Mouse (Mus musculus): ENCODE data around the gene Atp6v1e1.
"Not testable (repeated sequence)": the region's sequence is repeated elsewhere in the genome, so short reads cannot be mapped to it uniquely, and the experiment has no call there.

Gene Atp6v1e1

GRCm38 (mm10) chr6:120819294-120819693 is 3.3 kb downstream of the Atp6v1e1 start:
- DNase-seq = no peak

DNA sequence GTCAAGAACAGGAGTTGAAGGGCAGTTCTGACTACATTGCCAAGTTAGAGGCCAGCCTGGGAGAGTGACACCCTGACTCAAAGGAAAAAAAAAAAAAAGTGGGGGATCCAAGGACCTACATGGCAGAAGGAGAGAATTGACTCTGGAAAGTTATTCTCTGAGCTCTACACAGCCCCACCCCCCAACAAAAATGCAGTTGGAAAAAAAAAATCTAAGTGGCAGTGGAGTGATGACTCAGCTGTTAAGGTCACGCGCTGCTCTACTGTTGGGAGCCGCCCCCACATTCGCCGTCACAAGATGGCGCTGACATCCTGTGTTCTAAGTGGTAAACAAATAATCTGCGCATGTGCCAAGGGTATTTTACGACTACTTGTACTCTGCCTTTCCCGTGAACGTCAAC is 10.6 kb downstream of the Atp6v1e1 start:
- not testable (repeated sequence) for DNase-seq

GRCm38 (mm10) chr6:120807738-120808081 is 14.9 kb downstream of the Atp6v1e1 start:
- DNase-seq = no peak

DNA sequence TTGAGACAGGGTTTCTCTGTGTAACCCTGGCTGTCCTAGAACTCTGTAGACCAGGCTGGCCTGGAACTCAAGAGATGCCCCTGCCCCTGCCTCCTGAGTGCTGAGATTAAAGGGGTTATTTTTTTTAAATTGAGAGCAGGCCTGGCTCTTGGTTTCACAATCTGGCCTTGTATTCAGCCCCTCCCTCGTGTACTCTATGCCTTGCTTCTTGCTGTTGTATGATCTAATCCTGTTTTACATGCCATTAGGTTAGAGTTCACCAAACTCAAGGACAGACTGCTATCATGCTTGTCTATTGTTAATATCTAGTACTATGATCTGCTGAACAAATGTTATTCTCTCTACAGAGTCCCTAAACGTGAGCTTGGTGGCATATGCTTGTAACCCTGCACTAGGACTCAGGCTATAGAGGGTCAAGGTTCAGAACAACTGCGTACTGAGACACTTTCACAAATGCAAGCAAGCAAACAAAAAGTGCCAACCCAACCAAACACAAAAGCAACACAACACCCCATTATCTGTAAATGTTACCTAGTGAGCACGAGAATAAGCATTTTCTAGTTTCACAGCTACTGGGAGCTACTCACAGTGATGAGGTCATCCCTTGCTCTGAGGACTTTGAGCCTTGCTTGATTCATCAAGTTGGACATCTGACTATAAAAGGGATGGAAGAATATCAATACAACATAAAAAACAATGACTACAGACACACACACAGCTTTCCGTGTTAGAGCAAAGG is 15.4 kb downstream of the Atp6v1e1 start:
- no peak for DNase-seq

DNA sequence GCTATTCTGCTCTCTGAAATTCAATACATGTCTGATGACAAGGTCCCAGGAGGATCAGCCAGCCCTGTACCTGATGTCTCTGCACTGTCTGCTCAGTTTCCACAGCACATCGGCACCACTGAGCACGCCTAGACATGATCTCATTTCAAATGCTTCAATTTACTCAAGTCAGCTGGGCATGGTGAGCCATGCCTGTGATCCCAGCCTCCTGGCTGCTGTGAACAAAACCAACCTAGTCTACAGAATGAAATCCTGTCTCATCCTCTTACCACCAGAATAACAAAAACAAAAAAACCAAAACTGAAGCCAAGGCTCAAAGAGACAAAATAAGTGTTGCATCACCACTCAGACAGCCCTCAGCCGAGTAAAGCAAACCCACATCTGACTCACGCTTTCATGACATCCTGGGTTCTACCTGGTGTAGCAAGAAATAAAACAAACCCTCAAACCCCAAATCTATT is 23.0 kb downstream of the Atp6v1e1 start:
- DNase-seq = no peak

DNA sequence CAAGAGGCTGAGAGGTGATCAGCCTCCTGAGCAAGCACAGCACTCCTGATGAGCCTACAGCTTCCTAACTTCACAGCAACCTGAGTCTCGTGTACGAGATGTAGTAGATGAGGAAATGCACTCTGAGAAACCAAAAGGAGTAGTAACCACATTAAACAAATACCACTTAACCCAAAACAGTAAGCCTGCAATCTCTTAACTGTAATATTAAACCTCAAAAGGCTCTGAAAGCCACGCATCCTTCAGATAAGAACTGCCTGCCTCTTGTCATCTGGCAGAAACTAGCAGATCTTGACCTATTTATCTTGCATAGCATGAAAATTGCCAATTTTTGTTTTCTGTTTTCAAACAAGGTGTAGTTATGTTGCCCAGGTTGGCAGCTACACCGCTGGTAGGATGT is 23.7 kb downstream of the Atp6v1e1 start:
- DNase-seq = no peak

- no peak for DNase-seq
Observed at GRCm38 (mm10) chr6:120798019-120798418, 24.6 kb downstream of the Atp6v1e1 start.

- DNase-seq = no peak
Observed at GRCm38 (mm10) chr6:120796111-120796510, 26.5 kb downstream of the Atp6v1e1 start.

GRCm38 (mm10) chr6:120795422-120796086 is 27.0 kb downstream of the Atp6v1e1 start:
- DNase-seq = no peak

- peak; percentile 8 for DNase-seq
Observed at GRCm38 (mm10) chr6:120792947-120793346, 29.6 kb downstream of the Atp6v1e1 start.

DNA sequence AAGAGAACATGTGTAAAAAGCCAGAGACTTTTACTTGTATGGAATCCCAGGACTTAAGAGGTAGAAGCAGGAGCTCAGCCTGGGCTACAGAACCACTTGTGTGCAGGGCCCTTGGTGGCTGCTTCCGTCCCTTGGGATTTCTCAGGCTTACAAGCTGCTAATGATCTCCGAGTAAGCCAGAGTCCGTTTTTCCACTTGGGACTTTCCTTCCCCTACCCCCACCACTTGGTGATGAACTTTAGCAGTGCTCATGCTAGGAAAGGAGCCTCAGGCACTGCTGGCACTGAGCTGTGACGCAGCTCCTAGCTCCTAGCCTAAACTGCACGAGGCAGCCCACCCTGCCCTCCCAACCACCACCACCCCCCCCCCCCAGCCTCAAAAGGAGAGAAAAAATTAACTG is 31.9 kb downstream of the Atp6v1e1 start:
- no peak for DNase-seq

- no peak for DNase-seq
Observed at GRCm38 (mm10) chr6:120790153-120790552, 32.4 kb downstream of the Atp6v1e1 start.

GRCm38 (mm10) chr6:120788904-120789303 is 33.7 kb downstream of the Atp6v1e1 start:
- peak; percentile 32 for DNase-seq

DNA sequence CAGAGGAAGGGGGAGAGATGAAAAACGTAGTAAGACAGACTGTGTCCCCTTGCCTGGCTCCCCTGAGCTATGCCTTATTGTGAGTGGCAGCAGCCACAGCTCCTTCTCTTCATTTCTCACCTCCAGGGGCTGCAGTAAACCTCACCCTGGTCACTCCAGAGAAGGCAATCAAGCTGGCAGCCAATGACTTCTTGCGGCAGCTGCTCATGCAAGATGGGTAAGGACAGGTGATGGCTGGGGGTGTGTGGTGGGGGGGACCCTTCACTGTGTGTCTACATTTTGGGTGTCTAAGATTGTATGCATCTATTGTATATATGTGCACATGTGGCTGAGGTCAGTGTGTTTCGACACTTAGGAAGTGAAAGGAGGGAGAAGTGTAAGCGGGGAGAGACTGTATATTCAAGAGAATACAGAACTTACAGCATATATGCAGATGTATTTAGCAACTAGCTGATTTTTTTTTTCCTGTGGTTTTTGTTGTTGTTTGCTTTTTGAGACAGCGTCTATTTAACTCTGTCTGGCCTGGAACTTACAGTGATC is 34.5 kb downstream of the Atp6v1e1 start:
- DNase-seq = no peak

GRCm38 (mm10) chr6:120784351-120784750 is 38.2 kb downstream of the Atp6v1e1 start:
- DNase-seq = no peak

DNA sequence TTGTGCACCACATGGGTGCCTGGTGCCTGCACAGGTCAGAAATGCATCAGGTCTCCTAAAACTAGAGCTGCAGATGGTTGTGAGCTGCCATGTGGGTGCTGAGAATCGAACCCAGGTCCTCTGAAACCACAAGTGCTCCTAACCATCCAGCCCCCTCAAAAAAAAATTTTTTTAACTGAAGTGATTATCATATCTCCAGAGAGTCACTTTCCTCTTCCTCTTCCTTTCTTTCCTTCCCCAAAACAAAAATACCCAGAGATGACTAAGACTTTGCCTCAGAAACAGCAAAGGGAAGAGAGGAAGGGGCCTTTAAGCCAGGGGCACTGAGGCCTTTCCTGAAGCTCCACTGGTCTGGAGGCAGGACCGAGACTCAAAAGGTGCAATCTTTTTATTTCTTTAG is 39.6 kb downstream of the Atp6v1e1 start:
- no peak for DNase-seq

DNA sequence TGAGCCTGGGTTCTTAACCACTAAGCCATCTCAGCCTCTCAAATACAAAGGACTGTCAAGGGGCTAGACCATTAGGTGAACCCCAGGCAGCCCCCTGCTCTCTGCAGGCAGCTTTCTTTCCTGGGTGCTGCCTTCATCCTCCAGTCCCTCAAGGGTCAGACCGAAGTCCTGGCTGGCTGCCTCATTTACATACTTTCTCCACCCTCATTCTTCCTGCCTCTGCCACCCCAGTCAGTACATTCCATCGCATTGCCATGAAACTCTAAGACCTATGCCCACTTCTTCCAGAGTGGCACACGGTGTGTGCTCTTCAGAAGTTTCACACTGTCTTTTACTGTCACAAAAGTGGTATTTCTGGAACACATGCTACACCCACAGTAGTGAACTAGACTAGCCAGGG is 44.4 kb downstream of the Atp6v1e1 start:
- peak; percentile 9 for DNase-seq

DNA sequence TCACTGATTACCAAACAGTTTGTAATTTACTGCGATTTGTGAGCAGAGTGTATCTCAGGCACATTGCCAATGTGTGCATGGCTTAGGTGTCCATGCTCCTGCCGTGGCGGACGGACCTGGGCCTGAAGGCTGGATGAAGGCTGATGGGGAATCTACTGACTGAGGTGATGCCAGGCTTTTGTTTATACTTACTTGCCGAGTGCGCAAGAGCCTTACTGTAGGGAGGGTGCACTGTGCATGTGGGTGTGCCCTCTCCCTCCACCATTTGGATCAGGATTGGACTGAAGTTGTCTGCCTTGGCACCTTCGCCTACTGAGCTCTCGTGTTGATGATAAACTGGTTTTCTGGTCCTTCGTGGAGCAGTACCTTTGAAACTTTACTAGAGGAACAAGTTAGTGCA is 45.1 kb downstream of the Atp6v1e1 start:
- DNase-seq = no peak

GRCm38 (mm10) chr6:120776286-120776685 is 46.3 kb downstream of the Atp6v1e1 start:
- DNase-seq = no peak

- no peak for DNase-seq
Observed at GRCm38 (mm10) chr6:120773763-120774162, 48.8 kb downstream of the Atp6v1e1 start.

DNA sequence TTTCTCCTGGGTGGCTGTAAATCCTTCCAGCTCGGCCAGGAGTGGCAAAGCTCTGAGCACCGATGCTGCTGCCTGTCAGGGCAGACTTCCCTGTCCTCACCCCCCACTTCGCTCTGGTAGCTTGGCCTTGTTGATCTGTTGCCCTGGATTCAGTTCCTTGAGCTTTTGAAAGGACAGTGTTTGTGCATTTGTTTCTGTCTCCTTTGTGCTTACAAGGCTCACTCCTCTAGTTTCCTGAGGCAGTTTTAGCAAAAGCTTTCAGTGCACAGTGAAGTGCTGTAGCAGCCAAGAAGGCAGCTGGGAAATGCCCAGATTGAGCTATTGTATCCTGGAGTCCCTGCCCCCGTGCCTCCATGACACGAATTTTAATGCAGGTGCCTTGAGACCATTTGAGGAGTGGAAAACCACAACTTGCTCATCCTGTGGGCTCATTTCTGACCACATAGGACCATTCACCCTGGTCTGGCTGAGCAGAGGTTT is 49.4 kb downstream of the Atp6v1e1 start, which contains the start of gene Slc25a18:
Gene Slc25a18, plus strand, starts transcription at position 430 of the 480 bp plus-strand sequence.
- peak; percentile 12 for DNase-seq

DNA sequence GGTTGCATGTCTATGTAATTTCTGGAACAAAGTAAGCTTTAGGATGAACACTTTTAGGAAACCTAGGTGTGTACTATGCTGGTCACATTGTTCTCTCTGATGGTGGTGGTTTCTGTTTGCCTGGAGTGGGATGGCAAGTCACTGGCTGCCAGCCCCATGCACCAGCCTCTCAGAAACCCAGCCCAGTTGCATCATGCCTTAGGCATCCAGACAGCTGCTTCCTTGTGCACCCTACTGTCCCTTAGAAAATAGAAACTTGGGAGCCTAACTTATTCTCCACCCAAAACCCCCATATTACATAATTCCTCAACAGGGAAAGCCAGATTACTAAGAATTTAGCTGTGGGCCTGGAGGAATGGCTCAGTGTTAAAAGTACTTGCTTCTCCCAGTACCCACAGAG is 50.6 kb downstream of the Atp6v1e1 start:
- DNase-seq = peak; percentile 65

GRCm38 (mm10) chr6:120771366-120771765 is 51.2 kb downstream of the Atp6v1e1 start:
- peak; percentile 20 for DNase-seq

- no peak for DNase-seq
Observed at GRCm38 (mm10) chr6:120769972-120770371, 52.6 kb downstream of the Atp6v1e1 start.

Data from lung, postnatal 36 days (tissue).